In genomic region chr1:160550636-160551035, GRCm38 (mm10) we compare ENCODE assay signal across 17 mouse cellular contexts.
DNase-seq lines count a peak whose midpoint lies in the region.
"Had no signal": no experiment of that assay in that cellular context is flagged by ENCODE, and none has a peak within 500 bp of the region (broad histone marks: within the 10 kb centered on the region; RNA-seq: fewer than 3 reads in every experiment).

No protein-coding gene starts in this region.

- intact Hi-C loops in left cerebral cortex, postnatal 10 days (cut with DNase I) = no loop called here

- DNase-seq in adrenal gland, adult 2 months = peak; percentile 2
- DNase-seq in adrenal gland, postnatal 10 days = no peak
- peak; percentile 45 for DNase-seq in NIH3T3 (ENCODE audit: low read depth)
- peak; percentile 33 for DNase-seq in fibroblast of lung, adult 2 months (ENCODE audit: low read depth)
- no peak for DNase-seq in left cerebral cortex, postnatal 10 days (ENCODE audit: extremely low spot score in 1 of 2, low spot score in 2 of 2)
- DNase-seq in urinary bladder, postnatal 10 days (ENCODE audit: low spot score) = no peak
- DNase-seq: adrenal gland, postnatal 14 days; cerebellum, adult 11 months; cerebellum, adult 2 months; cerebellum, adult 9-11 months; cerebellum, postnatal 36 days; embryo, embryonic 11 days; gastrocnemius, postnatal 10 days; gastrocnemius, postnatal 36 days; heart, adult 11 months; kidney, adult 11 months; kidney, adult 8-10 months had no signal

Comparison
In these comparisons a context has a peak if more than half of its experiments do, and no peak if none do; other contexts are left out.
1. DNase-seq: peak in adrenal gland, adult 2 months (single experiment), NIH3T3 (single experiment) and fibroblast of lung, adult 2 months (single experiment); none in adrenal gland, postnatal 10 days (single experiment), left cerebral cortex, postnatal 10 days (0 of 2) and urinary bladder, postnatal 10 days (single experiment).